Mouse (Mus musculus) hematopoietic stem cell, adult 5-6 weeks (primary cell): ENCODE measurements around the gene Allc. TPM values are rescaled to one million over a fixed set of nuclear protein-coding genes. Genes with fewer than 3 reads are reported as not detected.

Experiments
- ATAC-seq, 2 experiments: fragments of 125-278 bp in 1 of 2; replicated peaks in 1 of 2; 2 replicates each; pipeline ENCODE4 v1.8.0; 2016 to 2017; ENCODE audit warnings: inconsistent platforms in 2 of 2, mild to moderate bottlenecking in 2 of 2, moderate number of reproducible peaks in 2 of 2, low read depth in 1 of 2, moderate TSS enrichment in 1 of 2; ENCODE audit not compliant: low FRiP score in 2 of 2, poor library complexity in 2 of 2, severe bottlenecking in 2 of 2, insufficient read depth in 1 of 2, low TSS enrichment in 1 of 2
- total RNA-seq: library from RNA; stranded (forward); fragments of 172-1452, 232-1000 nt; gene quantifications from 2 replicates; pipeline ENCODE4 v1.2.3, GENCODE M21; 2017

Allc gene
- total RNA-seq, 1 experiment from 2014 or later, result not detected

GRCm38 (mm10) chr12:28590428-28590827 lies 8.1 kb upstream of the Allc start:
- no peak for ATAC-seq

- ATAC-seq, result peak; percentile 74 to 91; a peak in 3 of 4 replicates
Observed at GRCm38 (mm10) chr12:28589090-28589868, 7.0 kb upstream of the Allc start.

GRCm38 (mm10) chr12:28587949-28588348 lies 5.6 kb upstream of the Allc start:
- ATAC-seq, result no peak

- no peak for ATAC-seq
Observed at GRCm38 (mm10) chr12:28584036-28584435, 1.7 kb upstream of the Allc start.

GRCm38 (mm10) chr12:28579132-28579531 lies 3.2 kb downstream of the Allc start:
- ATAC-seq, result 0 out of 4 replicates have a peak, but pooled peaks of 1 of the 2 experiments have one; percentile 46

- ATAC-seq, result no peak
Observed at GRCm38 (mm10) chr12:28578147-28578546, 4.2 kb downstream of the Allc start.

GRCm38 (mm10) chr12:28575366-28576070 lies 6.8 kb downstream of the Allc start:
- no peak for ATAC-seq

- no peak for ATAC-seq
Observed at GRCm38 (mm10) chr12:28572241-28572640, 10.1 kb downstream of the Allc start.

- no peak for ATAC-seq
Observed at GRCm38 (mm10) chr12:28552299-28552698, 30.0 kb downstream of the Allc start, which contains the start of gene Dcdc2c. Gene Dcdc2c (minus strand): TSS chr12:28552399.

GRCm38 (mm10) chr12:28551775-28552174 lies 30.5 kb downstream of the Allc start:
- ATAC-seq, result no peak

- no peak for ATAC-seq
Observed at GRCm38 (mm10) chr12:28548887-28549286, 33.4 kb downstream of the Allc start.

GRCm38 (mm10) chr12:28514264-28514775 lies 68.0 kb downstream of the Allc start:
- ATAC-seq, result no peak

GRCm38 (mm10) chr12:28509699-28510280 lies 72.5 kb downstream of the Allc start:
- no peak for ATAC-seq

Other genes starting within 250 kb of the Allc start
- gene Dcdc2c, start 30.1 kb downstream of the Allc start, total RNA-seq, result not detected in 2 replicates
- gene Colec11, start 40.9 kb upstream of the Allc start, total RNA-seq, result not detected in 2 replicates
- gene Rps7, start 53.4 kb upstream of the Allc start, total RNA-seq, result 4,313 and 6,295 TPM in 2 replicates
- gene Rnaseh1, start 67.1 kb upstream of the Allc start, total RNA-seq, result 25.5 and 26.0 TPM in 2 replicates
- gene Adi1, start 92.7 kb upstream of the Allc start, total RNA-seq, result 26.1 and 45.0 TPM in 2 replicates
- gene Trappc12, start 167.9 kb upstream of the Allc start, total RNA-seq, result 51.4 and 57.8 TPM in 2 replicates
- 18.7 and 25.6 TPM in 2 replicates for gene Eipr1, start 169.3 kb upstream of the Allc start, total RNA-seq